Mouse (Mus musculus): ENCODE results near the gene Exoc4. TPM values are rescaled to one million over a fixed set of nuclear protein-coding genes. Genes with fewer than 3 reads are reported as not detected.

Gene Exoc4
- polyA plus RNA-seq, 1 experiment from 2014 or later, result 5.0 TPM

- TF ChIP-seq CTCF (IDR thresholded peaks at IDR 0.05; ENCODE audit: low read depth) (no peak), EP300 (IDR thresholded peaks at IDR 0.05; ENCODE audit: low read depth) (no peak)
- H3K4me1 ChIP-seq (ENCODE audit: insufficient read depth), result no peaks in the 10 kb centered on the region
- no peaks in the 10 kb centered on the region for H3K36me3 ChIP-seq (replicated peaks; ENCODE audit: insufficient read depth, low read length)
- 81% methylated on average over 3 of the region's 3 CpGs for WGBS (ENCODE audit: insufficient replicate concordance)
- ATAC-seq (no peak), DNase-seq (no peak)
- no peak overlapping the region for H3K27ac ChIP-seq (ENCODE audit: low read depth)
- H3K9ac ChIP-seq (replicated peaks), result no peak overlapping the region
- no peak overlapping the region for H3K4me2 ChIP-seq (ENCODE audit: low read depth, low read length)
- H3K4me3 ChIP-seq (ENCODE audit: low read depth, low read length), result no peak overlapping the region
- no peaks in the 10 kb centered on the region for H3K27me3 ChIP-seq (ENCODE audit: insufficient read depth, low read length)
- H3K9me3 ChIP-seq (ENCODE audit: low read length), result no peaks in the 10 kb centered on the region
These were observed 475.7 kb downstream of the Exoc4 start for GRCm38 (mm10) chr6:33724596-33724995.

GRCm38 (mm10) chr6:33727271-33727670, 478.4 kb downstream of the Exoc4 start:
- Histone ChIP-seq H3K4me2 (ENCODE audit: low read depth, low read length) (no peak overlapping the region), H3K4me3 (ENCODE audit: low read depth, low read length) (no peak overlapping the region), H3K36me3 (replicated peaks; ENCODE audit: insufficient read depth, low read length) (no peaks in the 10 kb centered on the region), H3K4me1 (ENCODE audit: insufficient read depth) (no peaks in the 10 kb centered on the region), H3K9me3 (ENCODE audit: low read length) (no peaks in the 10 kb centered on the region), H3K27me3 (ENCODE audit: insufficient read depth, low read length) (no peaks in the 10 kb centered on the region), H3K27ac (ENCODE audit: low read depth) (no peak overlapping the region), H3K9ac (replicated peaks) (no peak overlapping the region)
- 61% methylated on average over 1 of the region's 1 CpGs for WGBS (ENCODE audit: insufficient replicate concordance)
- no peak for TF ChIP-seq CTCF (IDR thresholded peaks at IDR 0.05; ENCODE audit: low read depth)
- TF ChIP-seq EP300 (IDR thresholded peaks at IDR 0.05; ENCODE audit: low read depth), result no peak
- DNase-seq, result peak; percentile 15
- peak; percentile 91 for ATAC-seq

GRCm38 (mm10) chr6:33732214-33732613, 483.3 kb downstream of the Exoc4 start:
- no peak overlapping the region for H3K4me3 ChIP-seq (ENCODE audit: low read depth, low read length)
- no peak overlapping the region for H3K27ac ChIP-seq (ENCODE audit: low read depth)
- H3K4me2 ChIP-seq (ENCODE audit: low read depth, low read length), result no peak overlapping the region
- DNase-seq (no peak), ATAC-seq (no peak)
- WGBS (ENCODE audit: insufficient replicate concordance), result 90% methylated on average over 2 of the region's 2 CpGs
- H3K36me3 ChIP-seq (replicated peaks; ENCODE audit: insufficient read depth, low read length), result no peaks in the 10 kb centered on the region
- no peak overlapping the region for H3K9ac ChIP-seq (replicated peaks)
- H3K4me1 ChIP-seq (ENCODE audit: insufficient read depth), result no peaks in the 10 kb centered on the region
- no peaks in the 10 kb centered on the region for H3K27me3 ChIP-seq (ENCODE audit: insufficient read depth, low read length)
- no peaks in the 10 kb centered on the region for H3K9me3 ChIP-seq (ENCODE audit: low read length)
- no peak for TF ChIP-seq CTCF (IDR thresholded peaks at IDR 0.05; ENCODE audit: low read depth)
- no peak for TF ChIP-seq EP300 (IDR thresholded peaks at IDR 0.05; ENCODE audit: low read depth)

- DNase-seq (no peak), ATAC-seq (no peak)
- H3K27me3 ChIP-seq (ENCODE audit: insufficient read depth, low read length), result no peaks in the 10 kb centered on the region
- no peaks in the 10 kb centered on the region for H3K9me3 ChIP-seq (ENCODE audit: low read length)
- no peaks in the 10 kb centered on the region for H3K4me1 ChIP-seq (ENCODE audit: insufficient read depth)
- H3K9ac ChIP-seq (replicated peaks), result no peak overlapping the region
- H3K27ac ChIP-seq (ENCODE audit: low read depth), result no peak overlapping the region
- TF ChIP-seq CTCF (IDR thresholded peaks at IDR 0.05; ENCODE audit: low read depth) (no peak), EP300 (IDR thresholded peaks at IDR 0.05; ENCODE audit: low read depth) (no peak)
- H3K36me3 ChIP-seq (replicated peaks; ENCODE audit: insufficient read depth, low read length), result no peaks in the 10 kb centered on the region
- no peak overlapping the region for H3K4me3 ChIP-seq (ENCODE audit: low read depth, low read length)
- no peak overlapping the region for H3K4me2 ChIP-seq (ENCODE audit: low read depth, low read length)
These were observed 484.7 kb downstream of the Exoc4 start for GRCm38 (mm10) chr6:33733602-33734001.

GRCm38 (mm10) chr6:33734032-33734431, 485.1 kb downstream of the Exoc4 start:
- H3K9me3 ChIP-seq (ENCODE audit: low read length), result no peaks in the 10 kb centered on the region
- no peaks in the 10 kb centered on the region for H3K36me3 ChIP-seq (replicated peaks; ENCODE audit: insufficient read depth, low read length)
- H3K4me3 ChIP-seq (ENCODE audit: low read depth, low read length), result no peak overlapping the region
- no peak overlapping the region for H3K9ac ChIP-seq (replicated peaks)
- no peak overlapping the region for H3K27ac ChIP-seq (ENCODE audit: low read depth)
- H3K4me2 ChIP-seq (ENCODE audit: low read depth, low read length), result no peak overlapping the region
- TF ChIP-seq CTCF (IDR thresholded peaks at IDR 0.05; ENCODE audit: low read depth), result no peak
- no peak for TF ChIP-seq EP300 (IDR thresholded peaks at IDR 0.05; ENCODE audit: low read depth)
- no peak for ATAC-seq
- no peak for DNase-seq
- no peaks in the 10 kb centered on the region for H3K27me3 ChIP-seq (ENCODE audit: insufficient read depth, low read length)
- no peaks in the 10 kb centered on the region for H3K4me1 ChIP-seq (ENCODE audit: insufficient read depth)
- 84% methylated on average over 3 of the region's 3 CpGs for WGBS (ENCODE audit: insufficient replicate concordance)

- Histone ChIP-seq H3K36me3 (replicated peaks; ENCODE audit: insufficient read depth, low read length) (no peaks in the 10 kb centered on the region), H3K9ac (replicated peaks) (no peak overlapping the region), H3K4me2 (ENCODE audit: low read depth, low read length) (no peak overlapping the region), H3K4me1 (ENCODE audit: insufficient read depth) (no peaks in the 10 kb centered on the region), H3K27ac (ENCODE audit: low read depth) (no peak overlapping the region), H3K27me3 (ENCODE audit: insufficient read depth, low read length) (no peaks in the 10 kb centered on the region), H3K4me3 (ENCODE audit: low read depth, low read length) (no peak overlapping the region), H3K9me3 (ENCODE audit: low read length) (peaks cover 6% of the 10 kb centered on the region)
- ATAC-seq (no peak), DNase-seq (no peak)
- TF ChIP-seq CTCF (IDR thresholded peaks at IDR 0.05; ENCODE audit: low read depth), result no peak
- no peak for TF ChIP-seq EP300 (IDR thresholded peaks at IDR 0.05; ENCODE audit: low read depth)
- WGBS (ENCODE audit: insufficient replicate concordance), result 59% methylated on average over 3 of the region's 3 CpGs
These were observed 490.0 kb downstream of the Exoc4 start for GRCm38 (mm10) chr6:33738857-33739291.

GRCm38 (mm10) chr6:33739304-33739703, 490.4 kb downstream of the Exoc4 start:
- ATAC-seq (no peak), DNase-seq (no peak)
- no peak overlapping the region for H3K4me2 ChIP-seq (ENCODE audit: low read depth, low read length)
- H3K9ac ChIP-seq (replicated peaks), result no peak overlapping the region
- no peak overlapping the region for H3K4me3 ChIP-seq (ENCODE audit: low read depth, low read length)
- H3K4me1 ChIP-seq (ENCODE audit: insufficient read depth), result no peaks in the 10 kb centered on the region
- no peak for TF ChIP-seq EP300 (IDR thresholded peaks at IDR 0.05; ENCODE audit: low read depth)
- no peak for TF ChIP-seq CTCF (IDR thresholded peaks at IDR 0.05; ENCODE audit: low read depth)
- no peak overlapping the region for H3K27ac ChIP-seq (ENCODE audit: low read depth)
- no peaks in the 10 kb centered on the region for H3K36me3 ChIP-seq (replicated peaks; ENCODE audit: insufficient read depth, low read length)
- H3K27me3 ChIP-seq (ENCODE audit: insufficient read depth, low read length), result no peaks in the 10 kb centered on the region
- peaks cover 6% of the 10 kb centered on the region for H3K9me3 ChIP-seq (ENCODE audit: low read length)
- 87% methylated on average over 4 of the region's 4 CpGs for WGBS (ENCODE audit: insufficient replicate concordance)
